In genomic region chr7:18871031-18871430, GRCm38 (mm10) we compare ENCODE assay signal across 7 mouse cellular contexts. TPM values are rescaled to one million over a fixed set of nuclear protein-coding genes. Genes with fewer than 3 reads are reported as not detected.
DNase-seq lines count a peak whose midpoint lies in the region; ATAC-seq and TF ChIP-seq lines count a peak whose summit lies in the region.
"Not testable (repeated sequence)": the region's sequence is repeated elsewhere in the genome, so short reads cannot be mapped to it uniquely, and the experiment has no call there.

TSS of gene Pglyrp1 (plus strand) at chr7:18871331.

- not testable (repeated sequence) for TF ChIP-seq EP300 in liver, postnatal 0 days (IDR thresholded peaks at IDR 0.05; ENCODE audit: low read depth)

- not testable (repeated sequence) for TF ChIP-seq CTCF in liver, postnatal 0 days (IDR thresholded peaks at IDR 0.05; ENCODE audit: low read depth)

- not testable (repeated sequence) for H3K4me1 ChIP-seq in embryonic facial prominence, embryonic 15.5 days; hindbrain, embryonic 13.5 days (replicated peaks); kidney, embryonic 15.5 days; liver, postnatal 0 days (ENCODE audit: insufficient read depth); midbrain, embryonic 16.5 days (ENCODE audit: control insufficient read depth, insufficient read depth, low read length); stomach, embryonic 14.5 days (ENCODE audit: control insufficient read depth, insufficient read depth, low read length)

- H3K4me2 ChIP-seq in embryonic facial prominence, embryonic 15.5 days (replicated peaks); hindbrain, embryonic 13.5 days; liver, postnatal 0 days (ENCODE audit: low read depth, low read length); midbrain, embryonic 16.5 days (ENCODE audit: low read length); stomach, embryonic 14.5 days (replicated peaks; ENCODE audit: low read depth, low read length): not testable (repeated sequence)
- H3K4me2 ChIP-seq in kidney, embryonic 15.5 days, result peak within 1 kb of the TSS; percentile 75

- H3K27ac ChIP-seq in embryonic facial prominence, embryonic 15.5 days (replicated peaks); hindbrain, embryonic 13.5 days; kidney, embryonic 15.5 days; liver, postnatal 0 days (ENCODE audit: low read depth); midbrain, embryonic 16.5 days (ENCODE audit: low read length); stomach, embryonic 14.5 days (ENCODE audit: low read length): not testable (repeated sequence)

- not testable (repeated sequence) for DNase-seq in left cerebral cortex, postnatal 10 days (ENCODE audit: extremely low spot score in 1 of 2, low spot score in 2 of 2); liver, postnatal 0 days

- not testable (repeated sequence) for ATAC-seq in embryonic facial prominence, embryonic 15.5 days (ENCODE audit: insufficient number of reproducible peaks, low FRiP score, low TSS enrichment, low read depth); hindbrain, embryonic 13.5 days (ENCODE audit: low FRiP score); kidney, embryonic 15.5 days (replicated peaks; ENCODE audit: low FRiP score); liver, postnatal 0 days; midbrain, embryonic 16.5 days; stomach, embryonic 14.5 days (ENCODE audit: insufficient number of reproducible peaks, insufficient read depth, low FRiP score, low read depth)

- not testable (repeated sequence) for H3K27me3 ChIP-seq in embryonic facial prominence, embryonic 15.5 days; hindbrain, embryonic 13.5 days; kidney, embryonic 15.5 days; liver, postnatal 0 days (ENCODE audit: insufficient read depth, low read length); midbrain, embryonic 16.5 days (ENCODE audit: control insufficient read depth, insufficient read depth, low read depth, low read length); stomach, embryonic 14.5 days (ENCODE audit: control insufficient read depth, insufficient read depth, low read length)

- intact Hi-C loops in left cerebral cortex, postnatal 10 days (cut with DNase I), result loop anchor here (10.0 kb wide), 2 partner anchors 656 to 1796 kb away; partner anchors contain the start of gene Psg16

- not testable (repeated sequence) for H3K4me3 ChIP-seq in embryonic facial prominence, embryonic 15.5 days (replicated peaks); hindbrain, embryonic 13.5 days; kidney, embryonic 15.5 days (replicated peaks); liver, postnatal 0 days (ENCODE audit: low read depth, low read length); midbrain, embryonic 16.5 days (ENCODE audit: low read depth, low read length); stomach, embryonic 14.5 days (ENCODE audit: low read depth, low read length)

- not testable (repeated sequence) for H3K9me3 ChIP-seq in embryonic facial prominence, embryonic 15.5 days (replicated peaks); hindbrain, embryonic 13.5 days; kidney, embryonic 15.5 days (replicated peaks); liver, postnatal 0 days (ENCODE audit: low read length); midbrain, embryonic 16.5 days (replicated peaks; ENCODE audit: control insufficient read depth, low read length, poor library complexity, severe bottlenecking); stomach, embryonic 14.5 days (ENCODE audit: control insufficient read depth, low read depth, low read length)

- not testable (repeated sequence) for H3K36me3 ChIP-seq in embryonic facial prominence, embryonic 15.5 days; hindbrain, embryonic 13.5 days; kidney, embryonic 15.5 days; liver, postnatal 0 days (replicated peaks; ENCODE audit: insufficient read depth, low read length); midbrain, embryonic 16.5 days (ENCODE audit: control insufficient read depth, insufficient read depth, low read length); stomach, embryonic 14.5 days (ENCODE audit: control insufficient read depth, insufficient read depth, low read length)

- WGBS in embryonic facial prominence, embryonic 15.5 days, result 75% methylated on average over 1 of the region's 8 CpGs
- WGBS in hindbrain, embryonic 13.5 days, result 75% methylated on average over 1 of the region's 8 CpGs
- 86% methylated on average over 1 of the region's 8 CpGs for WGBS in kidney, embryonic 15.5 days
- WGBS in liver, postnatal 0 days (ENCODE audit: insufficient replicate concordance), result no CpG with 5 or more reads among the region's 8 CpGs
- no CpG with 5 or more reads among the region's 8 CpGs for WGBS in midbrain, embryonic 16.5 days
- no CpG with 5 or more reads among the region's 8 CpGs for WGBS in stomach, embryonic 14.5 days

- H3K9ac ChIP-seq in embryonic facial prominence, embryonic 15.5 days; hindbrain, embryonic 13.5 days; kidney, embryonic 15.5 days; liver, postnatal 0 days (replicated peaks); midbrain, embryonic 16.5 days (ENCODE audit: low read depth, low read length); stomach, embryonic 14.5 days (replicated peaks; ENCODE audit: low read depth, low read length): not testable (repeated sequence)

RNA-seq across cellular contexts. Expression of gene Pglyrp1, which starts in this region (rescaled TPM):
- 9.7 and 16.3 TPM in 2 replicates for polyA plus RNA-seq in embryonic facial prominence, embryonic 15.5 days (2015; fragmentation: Nextera tagmentation; extraction: Ambion mirVana)
- polyA plus RNA-seq in hindbrain, embryonic 13.5 days (2015; fragmentation: Nextera tagmentation; extraction: Ambion mirVana), result 13.7 TPM in 2 replicates
- polyA plus RNA-seq in kidney, embryonic 15.5 days (2015; fragmentation: Nextera tagmentation; extraction: Ambion mirVana), result 2.3 and 4.8 TPM in 2 replicates
- 10 to 100 TPM; 26.6 to 28.1 TPM for total RNA-seq in left cerebral cortex, postnatal 10 days (2021)
- polyA plus RNA-seq in liver, postnatal 0 days (2015; fragmentation: Nextera tagmentation; extraction: Ambion mirVana), result 118 and 119 TPM in 2 replicates
- 25.4 and 29.9 TPM in 2 replicates for polyA plus RNA-seq in midbrain, embryonic 16.5 days (2015; fragmentation: Nextera tagmentation; extraction: Ambion mirVana)
- 23.9 and 32.8 TPM in 2 replicates for polyA plus RNA-seq in stomach, embryonic 14.5 days (2014; fragmentation: Nextera tagmentation; extraction: Ambion mirVana)
